Mouse (Mus musculus) ovary, postnatal 14 days (tissue): Measurements from ENCODE around the gene Tyrobp.

ENCODE experiments used
- DNase-seq: peaks from one replicate; pipeline ENCODE4 v3.0.0; 2022; ENCODE audit warnings: low spot score

The Tyrobp gene

GRCm38 (mm10) chr7:30413596-30413995 lies at the start of gene Tyrobp:
TSS of gene Tyrobp (plus strand) at chr7:30413760.
- DNase-seq, result no peak

DNA sequence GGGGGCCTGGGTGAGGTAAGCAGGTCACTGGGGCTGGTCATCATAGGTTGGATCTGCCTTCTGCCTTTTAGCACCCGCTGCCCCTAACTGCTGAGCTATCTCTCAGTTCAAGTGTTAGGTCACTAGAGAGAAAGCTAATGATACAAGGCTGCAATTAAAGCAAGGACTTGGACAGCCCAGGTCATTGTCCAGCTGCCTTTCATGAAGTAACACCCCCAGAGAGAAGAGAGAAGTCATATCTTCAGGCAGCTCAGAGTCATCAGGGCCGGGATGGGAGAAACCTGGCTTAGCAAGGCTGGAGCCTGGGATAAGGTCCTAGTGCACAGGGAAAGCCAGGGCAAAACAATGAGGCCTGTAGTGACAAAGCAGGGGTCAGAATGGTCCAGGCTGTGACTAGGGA lies 46.1 kb upstream of the Tyrobp start:
- no peak for DNase-seq

DNA sequence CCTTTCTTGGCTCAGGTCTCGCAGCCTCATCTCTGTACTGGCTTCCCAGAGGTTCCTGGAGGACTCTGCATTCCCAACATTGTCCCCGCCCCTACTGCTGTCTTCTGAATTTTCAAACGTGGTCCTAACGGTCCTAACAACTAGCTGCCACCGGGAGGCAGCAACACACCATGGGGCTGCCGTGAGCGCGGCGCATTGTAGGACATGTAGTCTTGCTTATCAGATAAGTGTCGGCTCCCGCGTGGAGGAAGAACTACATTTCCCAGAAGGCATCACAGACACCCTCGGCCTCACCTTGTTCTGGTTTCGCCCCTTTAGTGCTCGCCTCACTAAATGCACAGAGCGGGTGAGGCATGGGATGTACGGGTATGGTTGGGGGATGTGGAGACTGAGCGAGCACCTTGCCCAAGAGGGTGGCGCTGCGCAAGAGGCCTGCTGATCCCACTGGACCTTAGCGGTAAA lies 40.0 kb upstream of the Tyrobp start:
- peak; percentile 84 for DNase-seq

DNA sequence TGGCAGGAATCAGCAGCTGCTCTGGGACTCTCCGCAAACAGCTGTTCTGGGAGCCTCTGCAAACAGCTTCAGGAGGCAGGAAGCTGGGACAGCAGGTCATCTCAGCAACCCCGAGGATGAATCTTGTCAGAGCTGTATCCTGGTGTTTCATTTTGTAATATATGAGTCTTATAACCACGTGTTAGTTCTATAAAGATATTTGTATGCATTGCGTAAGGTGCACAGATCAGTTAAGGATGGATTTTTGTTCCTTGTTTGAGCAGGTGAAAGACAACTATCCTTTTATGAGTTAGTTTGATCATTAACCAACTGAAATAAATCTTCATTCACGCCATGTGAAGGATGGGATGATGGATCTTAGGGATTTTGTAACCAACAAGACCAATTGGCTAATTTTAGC lies 33.5 kb upstream of the Tyrobp start:
- DNase-seq, result no peak

DNA sequence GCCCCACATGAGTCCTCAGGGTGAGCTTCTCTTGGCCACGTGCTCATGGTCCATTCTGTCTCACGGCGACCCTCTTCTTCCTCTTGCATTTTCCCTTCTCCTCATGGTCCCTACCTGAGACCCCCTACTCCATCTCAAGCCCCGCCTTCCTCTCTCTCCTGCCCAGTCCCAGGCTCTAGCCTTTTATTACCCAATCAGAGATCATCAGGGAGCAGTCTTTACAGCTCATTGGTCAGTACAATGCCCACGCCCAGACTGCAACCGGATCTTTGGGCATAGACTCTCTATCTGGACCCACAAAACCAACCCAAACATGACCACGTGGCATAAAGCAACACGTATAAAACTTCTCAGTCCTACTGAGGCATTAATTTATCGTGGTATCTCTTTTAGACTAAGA lies 29.5 kb upstream of the Tyrobp start:
- DNase-seq, result no peak

DNA sequence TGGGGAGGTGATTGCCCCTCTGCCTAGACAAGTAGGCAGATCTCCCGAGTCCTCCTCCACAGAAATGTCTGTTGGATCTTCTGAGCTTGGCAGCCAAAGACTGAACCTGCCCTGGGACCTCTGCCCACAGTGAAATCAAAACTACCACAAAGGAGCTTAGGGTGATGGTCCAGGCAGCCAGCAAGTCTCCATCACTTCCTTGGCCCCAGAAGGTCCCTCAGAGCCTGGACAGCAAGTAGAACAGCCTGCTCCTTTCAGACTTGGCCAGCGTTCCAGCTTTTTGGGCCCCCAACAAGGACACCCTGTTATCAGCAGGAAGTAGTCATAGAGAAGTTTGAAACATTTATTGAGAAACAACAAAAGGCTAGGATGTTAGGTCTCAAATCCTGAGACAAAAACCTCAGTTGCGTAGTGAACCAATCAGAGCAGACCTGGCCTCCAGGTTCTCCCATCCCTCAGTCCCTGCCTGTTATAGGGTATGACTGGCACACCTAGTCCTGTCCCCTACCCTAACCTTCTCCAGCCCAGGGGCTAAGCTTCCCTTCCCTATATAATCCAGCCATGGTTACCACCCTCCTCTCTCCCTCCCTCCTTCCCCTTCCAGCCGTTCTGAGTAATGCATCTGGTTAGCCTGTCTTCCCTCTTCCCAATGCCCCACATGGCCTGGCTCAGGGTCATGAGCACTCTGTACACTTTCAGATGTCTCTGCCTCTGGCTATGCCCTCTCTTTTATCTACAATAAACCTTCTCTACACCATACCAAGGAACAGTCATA lies 20.6 kb upstream of the Tyrobp start:
- no peak for DNase-seq

- no peak for DNase-seq
Measured at GRCm38 (mm10) chr7:30393631-30394030, 19.9 kb upstream of the Tyrobp start.

DNA sequence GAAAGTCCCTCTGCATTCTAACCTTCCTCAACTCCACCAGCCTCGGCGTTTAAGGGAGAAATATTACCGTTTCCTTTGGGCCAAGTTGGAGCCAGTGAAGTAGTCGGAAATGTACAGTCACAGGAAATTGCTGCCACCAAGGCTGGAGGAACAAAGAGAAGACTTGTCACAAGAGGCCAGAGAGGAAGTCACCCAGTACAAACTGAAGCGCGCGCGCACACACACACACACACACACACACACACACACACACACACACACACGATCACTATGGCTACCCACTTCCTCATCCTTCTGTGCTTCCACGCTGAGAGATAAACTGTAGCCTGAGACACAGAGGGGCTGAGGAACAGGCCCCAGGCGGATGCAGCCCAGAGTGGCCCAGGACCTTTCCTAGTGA lies 19.2 kb upstream of the Tyrobp start:
- DNase-seq, result no peak

DNA sequence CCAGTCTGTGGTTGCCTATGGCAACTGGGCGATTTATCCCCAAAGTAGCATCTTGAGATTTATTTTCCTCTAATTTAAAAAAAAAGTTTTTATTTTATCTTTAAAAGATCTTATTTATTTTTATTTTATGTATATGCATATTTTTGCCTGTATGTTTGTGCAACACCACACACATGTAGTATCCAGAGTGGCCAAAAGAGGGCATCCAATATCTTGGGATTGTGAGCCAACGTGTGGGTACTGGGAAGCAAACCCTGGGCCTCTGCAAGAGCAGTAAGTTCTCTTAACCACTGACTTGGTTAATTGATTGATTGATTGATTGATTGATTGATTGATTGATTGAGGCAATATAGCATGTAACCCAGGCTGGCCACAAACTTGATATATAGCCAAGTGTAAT lies 18.7 kb upstream of the Tyrobp start:
- DNase-seq, result no peak

- no peak for DNase-seq
Measured at GRCm38 (mm10) chr7:30399671-30400070, 13.9 kb upstream of the Tyrobp start.

DNA sequence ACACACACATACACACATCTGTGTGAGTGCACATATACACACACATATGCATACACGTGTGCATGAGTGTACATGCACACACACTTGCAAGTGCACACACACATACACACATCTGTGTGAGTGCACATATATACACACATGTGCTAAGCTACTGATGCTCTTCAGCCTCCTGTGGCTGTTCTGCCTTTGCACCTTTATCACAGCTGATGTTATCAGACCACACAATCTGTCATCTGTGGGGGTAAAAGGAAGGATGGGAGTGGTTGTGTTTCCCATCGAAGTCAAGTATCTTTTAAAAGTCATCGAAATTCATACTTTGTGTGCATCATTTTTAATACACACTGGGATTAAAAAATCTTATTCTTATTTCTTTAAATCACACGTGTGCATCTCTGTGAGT lies 11.2 kb upstream of the Tyrobp start:
- no peak for DNase-seq

DNA sequence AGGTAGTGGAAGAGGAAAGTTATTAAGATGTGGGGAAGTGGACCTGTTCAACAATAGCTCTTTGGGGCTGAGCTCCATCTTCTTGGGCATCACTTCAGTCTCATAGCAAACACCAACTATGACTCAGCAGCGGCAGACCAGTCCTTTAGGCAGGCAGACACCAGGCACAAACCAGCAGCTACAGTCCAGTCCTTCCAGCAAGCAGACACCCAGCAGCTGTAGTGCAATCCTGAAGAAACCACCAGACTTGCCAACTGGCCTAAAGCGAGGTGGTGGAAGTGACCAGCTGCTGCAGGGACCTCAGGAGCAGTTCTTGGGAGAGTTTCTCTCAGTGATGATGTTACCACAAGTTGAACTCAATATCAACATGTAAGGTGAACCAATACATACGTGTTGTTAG lies 4.9 kb upstream of the Tyrobp start:
- DNase-seq, result no peak

GRCm38 (mm10) chr7:30409789-30410188 lies 3.8 kb upstream of the Tyrobp start:
- no peak for DNase-seq

DNA sequence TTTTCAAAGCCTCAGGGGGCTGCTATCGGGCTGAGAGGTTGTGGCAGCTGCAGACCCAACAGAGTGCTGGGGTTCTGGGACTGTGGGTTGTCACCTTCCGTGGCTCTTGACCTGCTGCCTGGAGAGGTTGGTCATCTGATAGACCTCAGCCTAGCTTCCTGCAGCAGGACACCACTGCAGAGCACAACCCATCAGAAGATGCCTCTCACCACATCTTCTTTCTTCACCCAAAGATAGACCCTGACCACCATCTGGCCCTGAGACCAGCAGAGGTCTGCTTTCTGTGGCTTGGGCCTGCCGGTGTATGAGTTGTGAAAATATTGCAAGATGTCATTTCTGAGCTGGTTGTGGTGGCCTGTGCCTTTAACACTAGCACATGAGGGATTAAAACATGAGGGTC lies 2.5 kb upstream of the Tyrobp start:
- DNase-seq, result no peak

DNA sequence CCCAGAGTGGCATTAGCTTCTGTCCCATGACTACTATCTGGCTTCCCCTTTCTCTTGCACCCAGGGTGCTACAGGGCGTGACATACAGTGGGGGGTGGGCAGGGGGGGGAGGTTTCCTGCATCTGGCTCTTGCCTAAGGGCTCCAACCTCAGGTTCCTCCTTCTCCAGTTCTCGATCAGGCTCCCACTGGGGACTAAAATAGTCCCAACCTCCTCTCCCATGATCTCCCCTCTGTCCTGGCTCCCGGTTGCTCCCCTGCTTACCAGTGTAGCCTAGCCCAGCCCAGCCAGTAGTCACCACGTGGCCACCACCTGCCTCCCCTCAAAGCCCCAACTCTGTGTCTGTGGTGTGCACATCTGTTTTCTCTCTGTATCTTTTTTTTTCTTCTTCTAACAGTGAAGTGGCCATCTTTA lies 819 bp upstream of the Tyrobp start:
- no peak for DNase-seq

DNA sequence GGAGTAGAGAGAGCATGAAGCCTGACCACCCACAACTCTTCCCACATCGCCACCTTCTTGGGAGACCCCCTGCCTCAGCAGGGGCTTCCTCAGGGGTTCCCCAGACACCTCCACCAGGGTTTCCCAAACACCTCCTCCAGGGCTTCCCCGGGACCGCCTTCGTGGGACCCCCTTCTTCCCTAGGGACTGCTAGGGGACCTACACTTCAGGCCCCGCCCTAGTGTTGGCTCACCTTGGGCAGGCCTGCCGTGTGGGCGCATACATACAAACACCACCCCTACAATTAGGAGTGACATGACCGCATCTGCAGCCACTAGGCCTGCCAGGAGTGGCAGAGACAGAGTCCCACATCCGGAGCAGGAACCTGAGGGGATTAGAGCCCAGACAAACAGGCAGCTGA lies 4.3 kb downstream of the Tyrobp start:
- DNase-seq, result no peak

- no peak for DNase-seq
Measured at GRCm38 (mm10) chr7:30419561-30420499, 6.3 kb downstream of the Tyrobp start, which contains the start of gene Hcst. TSS of gene Hcst (minus strand) at chr7:30419854.

GRCm38 (mm10) chr7:30420673-30421072 lies 7.1 kb downstream of the Tyrobp start:
- no peak for DNase-seq

DNA sequence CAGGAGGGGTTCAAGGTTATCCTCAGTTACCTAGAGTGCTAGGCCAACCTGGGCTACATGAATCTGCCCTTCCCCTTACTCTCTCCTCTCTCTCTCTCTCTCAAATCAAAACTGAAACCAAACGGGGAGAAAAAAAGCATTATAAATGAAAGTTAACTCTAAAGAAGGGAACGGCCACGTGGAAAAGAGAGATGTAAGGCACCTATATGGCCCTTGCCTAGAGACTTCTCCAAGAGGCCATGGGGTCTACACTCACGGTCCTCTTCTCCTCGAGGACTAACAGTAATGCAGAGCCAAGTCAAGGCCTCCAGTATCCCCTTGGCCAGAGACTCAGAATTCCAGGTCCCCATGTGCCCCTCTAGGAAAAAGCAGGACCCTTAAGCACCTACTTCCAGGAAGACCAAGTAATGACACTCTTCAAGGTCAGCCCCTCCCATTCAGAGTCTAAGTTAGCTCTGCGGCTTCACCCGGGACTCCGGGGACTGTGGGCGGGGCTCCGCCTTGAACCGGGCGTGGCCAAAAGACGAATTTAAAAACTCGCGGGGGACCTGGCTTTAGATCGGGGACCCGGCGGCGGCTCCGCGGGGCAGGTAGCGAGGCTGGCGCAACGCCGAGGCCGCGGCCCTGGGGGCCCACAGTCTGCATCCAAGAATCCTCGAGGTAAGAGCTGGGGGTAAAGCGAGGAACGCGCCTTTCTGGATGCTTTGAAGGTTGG lies 7.8 kb downstream of the Tyrobp start, which contains the start of gene Nfkbid:
Gene Nfkbid (plus strand): TSS at position 558 of the 715 bp plus-strand sequence.
- peak; percentile 38 for DNase-seq

DNA sequence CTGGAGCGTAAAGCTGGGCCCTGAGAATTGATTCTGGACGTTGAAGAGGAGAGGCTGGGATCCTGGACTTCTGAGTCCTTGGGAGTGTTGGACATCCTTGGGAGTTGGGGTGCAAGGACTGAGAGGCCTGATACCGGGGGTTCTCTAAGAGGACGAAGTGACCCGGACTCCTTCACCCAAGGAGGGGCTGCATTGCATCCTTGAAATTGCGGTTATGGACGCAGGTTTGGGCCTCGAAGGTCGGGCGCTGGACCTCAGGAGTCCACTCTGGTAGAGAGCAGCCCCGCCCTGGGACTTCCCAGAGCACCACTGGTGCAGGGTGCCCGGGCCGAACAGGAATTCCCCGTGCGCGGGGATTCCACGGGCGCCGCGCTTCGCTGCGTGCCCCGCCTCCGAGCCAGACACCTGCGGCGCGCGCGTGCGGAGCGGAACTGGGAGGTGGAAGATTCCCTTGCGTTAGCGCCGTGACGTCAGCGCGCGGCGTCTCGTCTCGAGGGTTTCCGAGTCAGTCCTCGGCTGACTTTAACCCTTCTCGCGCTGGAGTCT lies 8.4 kb downstream of the Tyrobp start:
- DNase-seq, result peak; percentile 62

DNA sequence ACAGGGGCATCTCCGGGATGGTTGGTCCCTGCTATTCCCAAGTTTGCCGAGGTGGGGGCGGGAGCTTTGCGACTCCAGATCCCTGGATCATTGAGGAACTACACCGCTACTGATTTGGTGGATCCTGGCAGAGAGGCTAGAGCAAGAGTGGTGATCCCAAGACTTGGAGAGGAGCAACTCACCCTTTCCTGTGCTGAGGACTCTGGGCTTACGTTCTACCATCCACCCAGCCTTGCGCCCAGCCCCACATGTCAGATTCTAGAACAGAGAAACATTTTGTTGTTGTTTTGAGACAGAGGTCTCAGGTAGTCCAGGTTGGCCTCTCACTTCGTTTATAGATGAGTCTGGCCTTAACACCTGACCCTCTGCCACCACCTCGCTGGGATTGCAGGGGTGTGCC lies 9.0 kb downstream of the Tyrobp start:
- DNase-seq, result no peak

DNA sequence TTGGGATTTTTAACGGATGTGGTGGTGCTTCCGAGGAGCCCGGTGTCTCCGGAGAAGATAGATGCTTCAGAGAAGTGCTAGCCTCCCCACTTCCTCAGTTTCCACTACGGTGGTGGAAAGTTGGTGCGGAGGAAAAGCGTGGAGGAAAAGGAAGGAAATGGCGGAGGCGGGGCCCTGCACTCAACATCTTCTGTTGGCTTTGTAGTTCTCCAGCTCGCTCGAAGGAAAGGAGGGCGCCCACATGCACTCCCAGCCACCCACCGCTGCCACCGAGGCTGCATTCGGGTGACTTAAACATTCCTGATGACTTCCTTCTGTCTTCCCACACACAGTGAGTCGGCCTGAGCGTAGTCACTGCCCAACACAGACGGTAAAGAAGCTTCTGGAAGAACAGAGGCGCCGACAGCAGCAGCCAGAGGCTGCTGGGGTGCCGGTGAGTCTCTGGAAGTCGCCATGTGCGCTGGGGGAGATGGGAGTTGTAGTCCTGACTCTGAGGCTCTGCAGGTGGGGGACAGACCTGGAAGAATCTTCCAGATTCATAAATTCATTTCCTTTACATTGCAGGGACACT lies 9.6 kb downstream of the Tyrobp start:
- no peak for DNase-seq
